Mouse (Mus musculus) retina, postnatal 7 days (tissue): ENCODE data around the gene Adam29.

Source experiments
- DNase-seq: peaks from one replicate; pipeline ENCODE4 v3.0.0-alpha.2; 2012; ENCODE audit warnings: low read depth, low spot score

Gene Adam29

GRCm38 (mm10) chr8:55906848-55907247, at the start of gene Adam29:
Gene Adam29, minus strand, starts transcription at chr8:55906948.
- DNase-seq: no peak

GRCm38 (mm10) chr8:55940526-55940880, 33.8 kb upstream of the Adam29 start:
- peak; percentile 19 for DNase-seq

GRCm38 (mm10) chr8:55939870-55940525, 33.2 kb upstream of the Adam29 start, which contains the start of gene Glra3:
Gene Glra3, plus strand, starts transcription at chr8:55940460.
- DNase-seq: peak; percentile 14
